Mouse (Mus musculus) kidney, postnatal 14 days (tissue): ENCODE measurements around the gene Slc4a2.

Source experiments
- DNase-seq: peaks from one replicate; pipeline ENCODE4 v3.0.0; 2022; ENCODE audit warnings: mixed read lengths

Slc4a2 gene

GRCm38 (mm10) chr5:24426556-24427284 is 3.1 kb downstream of the Slc4a2 start:
- no peak for DNase-seq

GRCm38 (mm10) chr5:24427285-24427633 is 3.6 kb downstream of the Slc4a2 start:
- no peak for DNase-seq

GRCm38 (mm10) chr5:24427981-24428402 is 4.4 kb downstream of the Slc4a2 start:
- DNase-seq = peak; percentile 87

GRCm38 (mm10) chr5:24428596-24428995 is 5.0 kb downstream of the Slc4a2 start:
- DNase-seq = no peak

GRCm38 (mm10) chr5:24433993-24434392 is 10.4 kb downstream of the Slc4a2 start:
- no peak for DNase-seq

- no peak for DNase-seq
Observed at GRCm38 (mm10) chr5:24441187-24441586, 17.6 kb downstream of the Slc4a2 start.

GRCm38 (mm10) chr5:24442029-24442428 is 18.4 kb downstream of the Slc4a2 start:
- DNase-seq = no peak

GRCm38 (mm10) chr5:24443204-24443603 is 19.6 kb downstream of the Slc4a2 start:
- no peak for DNase-seq

GRCm38 (mm10) chr5:24443927-24444326 is 20.3 kb downstream of the Slc4a2 start:
- DNase-seq = no peak

GRCm38 (mm10) chr5:24444746-24445427 is 21.2 kb downstream of the Slc4a2 start, which contains the start of gene Fastk:
TSS of gene Fastk (minus strand) at chr5:24445287.
- peak; percentile 97 for DNase-seq

GRCm38 (mm10) chr5:24445428-24446080 is 21.9 kb downstream of the Slc4a2 start:
- no peak for DNase-seq

- DNase-seq = no peak
Observed at GRCm38 (mm10) chr5:24446630-24447029, 23.0 kb downstream of the Slc4a2 start.

GRCm38 (mm10) chr5:24447624-24448298 is 24.1 kb downstream of the Slc4a2 start, which contains the start of gene Tmub1:
TSS of gene Tmub1 (minus strand) at chr5:24447854.
- peak; percentile 91 for DNase-seq

GRCm38 (mm10) chr5:24451264-24452029 is 27.8 kb downstream of the Slc4a2 start:
- peak; percentile 94 for DNase-seq

GRCm38 (mm10) chr5:24452030-24452690 is 28.5 kb downstream of the Slc4a2 start, which contains the start of gene Agap3:
TSS of gene Agap3 (plus strand) at chr5:24452177.
- peak; percentile 55 for DNase-seq

GRCm38 (mm10) chr5:24452691-24453233 is 29.1 kb downstream of the Slc4a2 start:
- no peak for DNase-seq

GRCm38 (mm10) chr5:24453283-24453984 is 29.8 kb downstream of the Slc4a2 start:
- no peak for DNase-seq

GRCm38 (mm10) chr5:24453985-24454303 is 30.3 kb downstream of the Slc4a2 start:
- no peak for DNase-seq

GRCm38 (mm10) chr5:24455076-24455475 is 31.4 kb downstream of the Slc4a2 start:
- DNase-seq = no peak

GRCm38 (mm10) chr5:24455613-24456012 is 32.0 kb downstream of the Slc4a2 start:
- no peak for DNase-seq

- no peak for DNase-seq
Observed at GRCm38 (mm10) chr5:24466762-24467161, 43.1 kb downstream of the Slc4a2 start.
